Mouse (Mus musculus): ENCODE measurements around the gene Scd4. TPM values are rescaled to one million over a fixed set of nuclear protein-coding genes. Genes with fewer than 3 reads are reported as not detected.

The Scd4 gene
- 2.2 and 2.7 TPM in 2 replicates for polyA plus RNA-seq (2012; rRNA removed)

GRCm38 (mm10) chr19:44332833-44333623 is at the start of gene Scd4:
Scd4 (plus strand) TSS chr19:44333092.
- Histone ChIP-seq H3K27ac (ENCODE audit: control insufficient read depth, insufficient read depth, low read length) (no peak within 1 kb of the TSS), H3K27me3 (ENCODE audit: control insufficient read depth, insufficient read depth, low read length) (no peaks in the 10 kb centered on the region), H3K36me3 (ENCODE audit: control insufficient read depth, insufficient read depth, low read length) (no peaks in the 10 kb centered on the region), H3K4me1 (replicated peaks; ENCODE audit: control insufficient read depth, insufficient read depth, low read length) (no peaks in the 10 kb centered on the region), H3K4me3 (ENCODE audit: control insufficient read depth, insufficient read depth, low read length) (no peak within 1 kb of the TSS)
- TF ChIP-seq POLR2A (IDR thresholded peaks at IDR 0.05; ENCODE audit: control insufficient read depth, extremely low read depth, insufficient read depth, low read length, poor library complexity), result no peak
- TF ChIP-seq CTCF (IDR thresholded peaks at IDR 0.05; ENCODE audit: borderline replicate concordance, control insufficient read depth, extremely low read depth, insufficient read depth, low read length, poor library complexity), result no peak
- 93% methylated on average over 10 of the region's 10 CpGs for WGBS
- no peak for DNase-seq

GRCm38 (mm10) chr19:44283157-44284024 is 49.5 kb upstream of the Scd4 start:
- WGBS, result 46% methylated on average over 15 of the region's 15 CpGs
- DNase-seq, result peak; percentile 28
- H3K27me3 ChIP-seq (ENCODE audit: control insufficient read depth, insufficient read depth, low read length), result no peaks in the 10 kb centered on the region
- 0 out of 2 replicates have a peak overlapping the region, but pooled peaks have one; percentile 9 for H3K4me3 ChIP-seq (ENCODE audit: control insufficient read depth, insufficient read depth, low read length)
- peak overlapping the region; percentile 97 for H3K27ac ChIP-seq (ENCODE audit: control insufficient read depth, insufficient read depth, low read length)
- no peak for TF ChIP-seq CTCF (IDR thresholded peaks at IDR 0.05; ENCODE audit: borderline replicate concordance, control insufficient read depth, extremely low read depth, insufficient read depth, low read length, poor library complexity)
- TF ChIP-seq POLR2A (IDR thresholded peaks at IDR 0.05; ENCODE audit: control insufficient read depth, extremely low read depth, insufficient read depth, low read length, poor library complexity), result no peak
- H3K36me3 ChIP-seq (ENCODE audit: control insufficient read depth, insufficient read depth, low read length), result no peaks in the 10 kb centered on the region
- H3K4me1 ChIP-seq (replicated peaks; ENCODE audit: control insufficient read depth, insufficient read depth, low read length), result peaks cover 46% of the 10 kb centered on the region

GRCm38 (mm10) chr19:44284025-44284695 is 48.7 kb upstream of the Scd4 start:
- Histone ChIP-seq H3K36me3 (ENCODE audit: control insufficient read depth, insufficient read depth, low read length) (no peaks in the 10 kb centered on the region), H3K27me3 (ENCODE audit: control insufficient read depth, insufficient read depth, low read length) (no peaks in the 10 kb centered on the region), H3K4me3 (ENCODE audit: control insufficient read depth, insufficient read depth, low read length) (peak overlapping the region; percentile 53), H3K4me1 (replicated peaks; ENCODE audit: control insufficient read depth, insufficient read depth, low read length) (peaks cover 46% of the 10 kb centered on the region), H3K27ac (ENCODE audit: control insufficient read depth, insufficient read depth, low read length) (peak overlapping the region; percentile 97)
- TF ChIP-seq CTCF (IDR thresholded peaks at IDR 0.05; ENCODE audit: borderline replicate concordance, control insufficient read depth, extremely low read depth, insufficient read depth, low read length, poor library complexity) (no peak), POLR2A (IDR thresholded peaks at IDR 0.05; ENCODE audit: control insufficient read depth, extremely low read depth, insufficient read depth, low read length, poor library complexity) (peak; percentile 94)
- peak; percentile 95 for DNase-seq
- under 1% methylated on average over 38 of the region's 38 CpGs for WGBS

- WGBS, result 7% methylated on average over 11 of the region's 11 CpGs
- Histone ChIP-seq H3K4me1 (replicated peaks; ENCODE audit: control insufficient read depth, insufficient read depth, low read length) (peaks cover 43% of the 10 kb centered on the region), H3K4me3 (ENCODE audit: control insufficient read depth, insufficient read depth, low read length) (peak overlapping the region; percentile 53), H3K27ac (ENCODE audit: control insufficient read depth, insufficient read depth, low read length) (peak overlapping the region; percentile 86), H3K27me3 (ENCODE audit: control insufficient read depth, insufficient read depth, low read length) (no peaks in the 10 kb centered on the region), H3K36me3 (ENCODE audit: control insufficient read depth, insufficient read depth, low read length) (no peaks in the 10 kb centered on the region)
- no peak for DNase-seq
- TF ChIP-seq CTCF (IDR thresholded peaks at IDR 0.05; ENCODE audit: borderline replicate concordance, control insufficient read depth, extremely low read depth, insufficient read depth, low read length, poor library complexity), result no peak
- no peak for TF ChIP-seq POLR2A (IDR thresholded peaks at IDR 0.05; ENCODE audit: control insufficient read depth, extremely low read depth, insufficient read depth, low read length, poor library complexity)
Observed at GRCm38 (mm10) chr19:44284723-44285122, 48.2 kb upstream of the Scd4 start.

- no peak for DNase-seq
- TF ChIP-seq CTCF (IDR thresholded peaks at IDR 0.05; ENCODE audit: borderline replicate concordance, control insufficient read depth, extremely low read depth, insufficient read depth, low read length, poor library complexity), result no peak
- TF ChIP-seq POLR2A (IDR thresholded peaks at IDR 0.05; ENCODE audit: control insufficient read depth, extremely low read depth, insufficient read depth, low read length, poor library complexity), result no peak
- 95% methylated on average over 8 of the region's 8 CpGs for WGBS
- Histone ChIP-seq H3K27me3 (ENCODE audit: control insufficient read depth, insufficient read depth, low read length) (no peaks in the 10 kb centered on the region), H3K27ac (ENCODE audit: control insufficient read depth, insufficient read depth, low read length) (no peak overlapping the region), H3K36me3 (ENCODE audit: control insufficient read depth, insufficient read depth, low read length) (no peaks in the 10 kb centered on the region), H3K4me3 (ENCODE audit: control insufficient read depth, insufficient read depth, low read length) (no peak overlapping the region), H3K4me1 (replicated peaks; ENCODE audit: control insufficient read depth, insufficient read depth, low read length) (peaks cover 37% of the 10 kb centered on the region)
Observed at GRCm38 (mm10) chr19:44285554-44285953, 47.3 kb upstream of the Scd4 start.

GRCm38 (mm10) chr19:44286109-44286508 is 46.8 kb upstream of the Scd4 start:
- Histone ChIP-seq H3K4me1 (replicated peaks; ENCODE audit: control insufficient read depth, insufficient read depth, low read length) (peaks cover 33% of the 10 kb centered on the region), H3K27me3 (ENCODE audit: control insufficient read depth, insufficient read depth, low read length) (no peaks in the 10 kb centered on the region), H3K36me3 (ENCODE audit: control insufficient read depth, insufficient read depth, low read length) (no peaks in the 10 kb centered on the region), H3K4me3 (ENCODE audit: control insufficient read depth, insufficient read depth, low read length) (no peak overlapping the region), H3K27ac (ENCODE audit: control insufficient read depth, insufficient read depth, low read length) (no peak overlapping the region)
- no peak for DNase-seq
- TF ChIP-seq CTCF (IDR thresholded peaks at IDR 0.05; ENCODE audit: borderline replicate concordance, control insufficient read depth, extremely low read depth, insufficient read depth, low read length, poor library complexity) (no peak), POLR2A (IDR thresholded peaks at IDR 0.05; ENCODE audit: control insufficient read depth, extremely low read depth, insufficient read depth, low read length, poor library complexity) (no peak)
- 86% methylated on average over 2 of the region's 2 CpGs for WGBS
